Mouse (Mus musculus) G1E (cell line): ENCODE data around the gene Map4k3.

Source experiments
- CTCF ChIP-seq: IDR thresholded peaks from 2 replicates; pipeline ENCODE4 v1.5.1; 2012; ENCODE audit warnings: low read depth, low read length, inconsistent platforms, mixed read lengths
- GATA1 ChIP-seq: IDR thresholded peaks from 2 replicates; pipeline ENCODE4 v1.6.1; 2012; ENCODE audit warnings: borderline replicate concordance, low read length, inconsistent platforms, mixed read lengths
- POLR2AphosphoS5 ChIP-seq: IDR thresholded peaks from 2 replicates; pipeline ENCODE4 v1.6.1; 2012; ENCODE audit warnings: low read depth, low read length, inconsistent platforms; ENCODE audit not compliant: insufficient replicate concordance
- TAL1 ChIP-seq: conservative IDR thresholded peaks from 2 replicates; pipeline ENCODE4 v1.6.1; 2012; ENCODE audit warnings: low read depth, low read length, inconsistent platforms, mixed read lengths

GRCm38 (mm10) chr17:80772545-80773453 lies 44.5 kb upstream of the Map4k3 start:
- TF ChIP-seq CTCF (no peak), TAL1 (no peak), POLR2AphosphoS5 (no peak), GATA1 (no peak)
